Mouse (Mus musculus) spleen, postnatal 10 days (tissue): ENCODE measurements at regions not wholly inside any gene's neighbourhood (a gene's known extent, or its start where the extent isn't known, plus 50 kb on each side); places are given as distances from the start of the nearest gene placed in this dataset.

Source experiments
- DNase-seq, 2 experiments: peaks; one replicate each; pipeline ENCODE4 v3.0.0; 2021 to 2022; ENCODE audit warnings: low spot score in 2 of 2

- DNase-seq: peak in 1 of 2 experiments; percentile 14
Observed at GRCm38 (mm10) chr13:3995042-3995441, 49.9 kb upstream of the Ucn3 start.
